Mouse (Mus musculus): Measurements from ENCODE around the gene Zbtb8os.

The Zbtb8os gene

DNA sequence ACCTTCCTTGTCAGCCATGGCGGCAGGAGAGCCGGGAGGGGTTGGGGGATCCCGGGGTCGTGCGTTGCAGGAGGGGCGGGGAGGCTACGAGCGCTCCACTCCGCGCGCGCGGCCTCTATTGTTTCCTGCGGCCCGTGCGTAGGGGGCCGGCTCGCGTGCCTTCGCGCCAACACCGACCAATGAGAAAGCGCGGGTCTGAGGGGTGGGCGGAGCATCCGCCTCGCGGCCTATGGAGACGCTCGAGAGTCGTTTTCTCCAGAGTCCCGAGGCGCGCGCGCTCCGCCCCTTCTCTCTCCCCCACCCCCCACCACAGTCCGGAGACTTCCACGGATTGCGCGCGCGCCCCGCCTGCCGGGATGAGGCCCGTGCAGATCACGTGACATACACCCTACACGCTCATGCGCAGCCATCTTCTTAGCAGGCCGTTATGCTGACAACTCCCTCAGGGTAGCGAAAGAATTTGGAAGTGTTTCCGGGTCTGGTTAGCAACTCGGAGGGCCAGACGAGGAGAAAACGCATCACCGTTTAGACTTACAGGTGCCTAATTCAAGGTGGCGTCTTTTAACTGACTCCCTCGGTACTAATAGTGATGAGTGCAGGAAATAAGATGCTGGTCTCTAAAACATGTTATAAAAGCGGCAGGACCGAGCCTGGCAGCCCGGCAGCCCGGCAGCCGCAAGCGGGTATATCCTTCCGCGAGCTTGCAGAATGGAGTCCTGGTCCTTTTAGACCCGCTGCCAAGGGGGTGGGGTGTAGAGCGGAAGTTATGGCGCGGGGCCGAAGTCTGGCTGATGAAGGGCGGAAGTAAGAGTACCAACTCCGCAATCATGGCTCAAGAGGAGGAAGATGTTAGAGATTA, at the start of gene Zbtb8os, which contains the start of gene Rbbp4:
Gene Zbtb8os, plus strand, starts transcription at position 480 of the 859 bp plus-strand sequence.
Gene Rbbp4, minus strand, starts transcription at position 155 of the 859 bp plus-strand sequence.
- peak; percentile 91 to 92 for DNase-seq (ENCODE audit: low read depth in 2 of 2, low spot score in 2 of 2)

DNA sequence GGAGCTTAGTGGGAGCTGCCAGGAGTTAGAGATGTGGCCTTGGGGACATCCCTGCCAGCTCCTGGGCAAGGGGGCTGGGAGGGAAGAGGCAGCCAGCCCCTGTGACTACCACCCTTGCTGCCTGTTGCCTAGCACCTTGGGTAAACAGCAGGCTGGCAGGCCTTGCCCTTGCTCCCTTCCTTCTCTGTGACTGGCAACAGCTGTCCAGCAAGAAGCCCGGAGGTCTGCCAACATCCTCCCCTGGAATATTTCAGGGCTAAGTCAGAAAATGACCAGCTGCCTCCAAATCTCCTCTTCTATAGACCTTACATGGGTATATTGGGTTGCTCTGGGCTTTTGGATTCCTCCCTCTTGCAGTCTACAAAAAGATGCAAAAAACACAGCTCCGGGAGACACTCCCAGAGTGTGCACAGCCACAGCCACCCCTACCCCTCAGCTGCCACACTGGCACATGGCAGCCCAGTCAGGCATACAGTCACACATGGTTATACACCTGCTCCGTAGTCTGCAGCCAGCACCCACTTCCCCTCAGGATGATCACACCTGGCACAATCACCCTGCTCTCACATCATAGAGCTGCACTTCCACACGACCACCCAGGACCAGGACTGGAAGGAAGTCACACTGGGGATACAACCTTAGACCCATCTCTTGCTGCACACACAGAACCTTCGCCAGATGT, 49.4 kb upstream of the Zbtb8os start:
- DNase-seq (ENCODE audit: low read depth in 2 of 2, low spot score in 2 of 2) = no peak

DNA sequence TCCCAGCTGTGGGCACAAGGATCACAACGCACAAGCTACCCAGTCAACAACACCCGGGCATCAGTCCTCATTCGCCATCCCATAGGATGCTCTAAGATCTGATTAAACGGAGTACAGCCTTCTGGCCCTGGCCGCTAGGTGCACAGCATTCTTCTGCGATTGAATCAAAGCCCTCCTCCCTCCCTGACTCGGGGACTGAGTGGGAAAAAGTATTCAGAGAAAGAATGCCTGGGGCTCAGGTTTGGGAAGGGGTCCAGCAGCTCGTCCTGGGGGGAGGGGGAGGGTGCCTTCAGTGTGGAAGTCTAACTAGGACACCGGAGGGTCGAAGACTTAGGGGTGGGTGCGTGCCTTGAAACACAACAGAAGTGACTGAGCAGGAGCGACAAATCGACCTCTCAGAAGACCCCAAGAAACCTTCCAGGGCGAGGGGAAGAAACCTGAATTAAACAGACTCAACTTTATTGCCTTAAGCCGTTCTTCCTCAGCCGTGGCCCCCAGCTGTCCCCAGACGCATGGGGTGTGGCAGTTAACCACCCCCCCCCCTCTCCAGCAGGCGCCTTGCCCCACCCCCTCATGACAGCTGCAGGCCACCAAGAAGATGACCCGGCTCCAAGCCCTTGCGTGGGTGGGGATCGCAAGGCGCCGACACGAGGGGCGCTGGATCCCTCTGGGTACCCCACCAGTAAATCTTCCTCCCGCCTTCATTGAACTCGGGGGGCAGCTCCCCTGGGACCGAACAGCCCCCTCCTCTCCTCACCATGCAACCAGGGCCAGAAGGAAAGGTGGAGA, 48.6 kb upstream of the Zbtb8os start:
- DNase-seq (ENCODE audit: low read depth in 2 of 2, low spot score in 2 of 2) = no peak

DNA sequence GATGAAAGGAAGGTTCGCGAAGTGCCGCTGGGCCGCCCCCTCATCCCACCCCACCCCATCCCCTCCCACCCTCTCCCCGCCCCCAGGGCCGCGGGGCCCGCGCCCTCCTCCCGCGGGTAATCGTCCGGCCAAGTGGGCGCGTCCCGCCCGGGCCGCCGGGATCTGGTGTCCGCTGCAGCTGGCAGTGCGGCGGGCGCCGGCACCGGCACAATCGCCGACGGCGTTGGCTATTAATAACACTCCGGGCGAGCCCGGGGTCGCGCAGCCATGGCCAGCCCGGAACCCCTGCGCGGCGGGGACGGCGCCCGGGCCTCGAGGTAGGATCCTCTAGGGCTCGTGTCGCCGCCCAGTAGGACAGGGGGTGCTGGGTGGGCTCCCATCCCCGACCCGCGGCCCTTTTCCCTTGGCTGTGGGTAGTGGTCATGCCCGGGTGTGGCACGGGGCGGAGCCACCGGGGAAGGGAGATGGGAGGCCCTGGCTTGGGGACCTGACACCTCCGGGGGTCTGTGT, 48.0 kb upstream of the Zbtb8os start, which contains the start of gene Sync:
Gene Sync, plus strand, starts transcription at position 146 of the 510 bp plus-strand sequence.
- no peak for DNase-seq (ENCODE audit: low read depth in 2 of 2, low spot score in 2 of 2)

DNA sequence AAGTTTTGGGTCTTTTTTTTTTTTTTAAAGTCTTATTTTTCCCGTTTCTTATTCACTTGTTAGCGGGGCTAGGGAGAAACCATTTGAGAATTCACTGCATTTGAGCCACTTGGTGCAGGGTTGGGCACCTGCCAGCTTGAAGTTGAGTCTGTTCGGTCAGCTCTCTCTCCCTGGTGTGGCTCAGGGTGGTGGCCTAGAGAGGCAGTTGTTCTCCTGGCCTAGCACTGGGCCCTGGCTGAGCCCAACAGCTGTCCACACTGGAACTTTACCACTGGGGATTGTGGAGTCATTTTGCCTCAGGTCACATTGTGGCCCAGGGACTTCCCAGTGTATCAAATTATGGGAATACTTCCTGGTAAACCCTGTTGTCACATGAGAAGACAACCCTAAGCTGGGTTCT, 47.4 kb upstream of the Zbtb8os start:
- no peak for DNase-seq (ENCODE audit: low read depth in 2 of 2, low spot score in 2 of 2)

DNA sequence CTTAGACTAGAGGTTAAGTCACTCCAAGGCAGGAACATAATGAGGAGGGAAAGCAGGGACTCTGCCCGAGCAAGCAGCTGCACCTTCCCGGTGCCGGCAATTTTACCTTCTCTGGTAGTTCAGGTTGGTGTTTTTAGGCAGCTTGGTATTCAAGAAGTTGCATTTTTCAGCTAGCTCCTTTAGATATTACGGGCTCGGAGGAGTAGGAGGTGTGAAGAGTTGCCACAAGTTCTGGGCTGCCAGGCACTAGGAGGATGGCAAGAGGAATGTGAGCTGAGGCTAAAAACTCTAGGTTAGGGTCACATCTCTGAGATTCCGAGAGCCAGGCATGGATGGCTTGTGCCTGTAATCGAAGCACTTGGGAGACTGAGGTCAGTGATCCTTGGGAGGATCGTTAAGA, 45.8 kb upstream of the Zbtb8os start:
- no peak for DNase-seq (ENCODE audit: low read depth in 2 of 2, low spot score in 2 of 2)

DNA sequence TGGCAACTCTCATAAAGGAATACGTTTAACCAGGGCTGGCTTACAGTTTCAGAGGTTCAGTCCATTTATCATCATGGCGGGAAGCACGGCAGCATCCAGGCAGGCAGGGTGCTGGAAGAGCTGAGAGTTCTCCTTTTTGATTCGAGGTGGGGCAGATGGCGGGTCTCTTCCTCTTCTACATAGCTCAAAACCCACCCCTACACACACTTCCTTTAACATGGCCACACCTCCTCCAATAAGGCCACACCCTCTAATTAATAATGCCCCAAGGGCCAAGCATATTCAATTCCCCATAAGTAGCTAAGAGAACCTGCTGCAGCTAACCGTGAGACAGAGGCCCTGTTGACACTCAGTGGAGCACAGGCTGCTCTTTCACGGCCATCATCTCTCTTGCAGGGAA, 42.7 kb upstream of the Zbtb8os start:
- DNase-seq (ENCODE audit: low read depth in 2 of 2, low spot score in 2 of 2) = no peak

DNA sequence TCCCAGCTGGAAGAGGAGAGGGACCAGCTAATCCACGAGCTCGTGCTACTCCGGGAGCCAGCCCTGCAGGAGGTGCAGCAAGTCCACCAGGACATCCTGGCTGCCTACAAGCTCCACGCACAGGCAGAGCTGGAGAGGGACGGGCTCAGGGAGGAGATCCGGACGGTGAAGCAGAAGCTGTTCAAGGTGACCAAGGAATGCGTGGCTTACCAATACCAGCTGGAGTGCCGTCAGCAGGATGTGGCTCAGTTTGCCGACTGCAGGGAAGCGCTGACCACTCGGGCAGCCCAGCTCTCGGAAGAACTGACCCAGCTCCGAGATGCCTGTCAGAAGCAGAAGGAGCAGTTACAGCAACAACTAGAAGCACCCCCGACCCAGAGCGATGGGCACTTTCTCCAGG, 41.8 kb upstream of the Zbtb8os start:
- DNase-seq (ENCODE audit: low read depth in 2 of 2, low spot score in 2 of 2) = no peak

DNA sequence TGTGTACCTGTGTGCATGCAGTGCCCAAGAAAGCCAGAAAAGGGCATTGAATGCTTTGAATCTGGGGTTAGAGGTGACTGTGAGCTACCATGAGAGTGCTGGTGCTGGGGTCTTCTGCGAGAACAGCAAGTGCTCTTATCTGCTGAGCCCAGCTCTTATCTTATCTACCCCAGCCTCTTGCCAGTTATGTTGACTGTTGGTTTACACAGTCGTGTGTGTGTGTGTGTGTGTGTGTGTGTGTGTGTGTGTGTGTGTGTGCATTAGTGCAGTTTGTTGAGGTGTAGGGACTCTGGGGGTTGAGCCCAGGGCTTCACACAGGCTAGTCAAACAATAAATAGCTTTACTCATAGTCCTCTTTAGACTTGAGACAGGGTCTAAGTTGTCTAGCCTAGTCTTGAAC, 40.3 kb upstream of the Zbtb8os start:
- no peak for DNase-seq (ENCODE audit: low read depth in 2 of 2, low spot score in 2 of 2)

DNA sequence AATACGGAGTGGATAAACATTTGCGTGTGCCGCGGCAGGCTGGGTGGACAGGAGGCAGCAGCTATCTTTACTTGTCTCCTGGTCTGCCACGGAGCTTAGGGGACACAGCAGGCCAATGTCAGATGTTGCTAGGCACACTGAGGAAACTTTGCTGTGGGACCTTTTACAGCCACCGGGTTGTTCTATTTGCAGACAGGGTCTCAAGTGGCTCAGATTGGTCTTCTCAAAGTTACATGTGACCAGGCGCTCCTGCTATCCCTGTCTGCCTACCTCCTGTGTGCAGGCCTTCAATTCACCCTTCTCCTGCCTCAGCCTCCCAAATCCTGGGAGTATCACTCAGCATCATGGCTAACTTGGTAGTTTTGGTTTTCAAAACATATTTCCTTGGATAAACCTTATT, 39.4 kb upstream of the Zbtb8os start:
- DNase-seq (ENCODE audit: low read depth in 2 of 2, low spot score in 2 of 2) = no peak

DNA sequence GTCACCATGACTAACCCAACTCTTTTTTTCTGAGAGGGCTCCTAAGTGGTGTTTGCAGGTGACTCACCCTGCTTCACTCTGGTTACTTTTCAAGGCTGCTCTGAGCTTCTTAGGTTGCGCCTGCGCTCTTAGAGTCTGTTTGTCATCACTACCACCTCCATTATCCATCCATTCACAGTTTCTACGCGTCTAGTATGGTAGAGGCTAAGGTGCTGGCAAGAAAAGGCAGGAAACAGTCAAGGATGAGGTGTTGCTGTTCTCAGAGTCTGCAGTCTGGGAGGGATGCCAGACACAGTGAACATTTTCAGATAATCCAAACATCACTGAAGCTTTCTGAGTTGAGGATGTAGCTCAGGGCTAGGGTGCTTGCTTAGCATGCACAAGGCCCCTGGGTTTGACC, 37.8 kb upstream of the Zbtb8os start:
- no peak for DNase-seq (ENCODE audit: low read depth in 2 of 2, low spot score in 2 of 2)

DNA sequence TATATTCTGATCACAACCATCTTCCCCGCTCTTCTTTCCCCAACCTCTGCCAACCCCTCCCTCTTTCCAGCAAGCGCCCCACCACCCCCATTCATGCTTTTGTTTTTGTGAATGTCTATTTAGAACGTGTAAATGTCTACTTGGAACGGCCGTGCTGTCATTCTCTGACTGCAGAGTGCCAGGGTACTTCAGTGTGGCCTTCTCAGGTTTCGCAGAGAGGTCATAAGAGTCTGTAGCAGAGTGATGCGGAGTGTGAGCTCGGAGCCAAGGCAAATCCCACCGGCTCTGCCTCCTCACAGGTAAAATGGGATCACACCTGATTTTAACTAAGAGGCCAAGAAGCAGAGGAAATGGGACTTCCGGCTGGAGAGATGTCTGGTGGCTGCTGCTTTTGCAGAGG, 36.4 kb upstream of the Zbtb8os start:
- no peak for DNase-seq (ENCODE audit: low read depth in 2 of 2, low spot score in 2 of 2)

DNA sequence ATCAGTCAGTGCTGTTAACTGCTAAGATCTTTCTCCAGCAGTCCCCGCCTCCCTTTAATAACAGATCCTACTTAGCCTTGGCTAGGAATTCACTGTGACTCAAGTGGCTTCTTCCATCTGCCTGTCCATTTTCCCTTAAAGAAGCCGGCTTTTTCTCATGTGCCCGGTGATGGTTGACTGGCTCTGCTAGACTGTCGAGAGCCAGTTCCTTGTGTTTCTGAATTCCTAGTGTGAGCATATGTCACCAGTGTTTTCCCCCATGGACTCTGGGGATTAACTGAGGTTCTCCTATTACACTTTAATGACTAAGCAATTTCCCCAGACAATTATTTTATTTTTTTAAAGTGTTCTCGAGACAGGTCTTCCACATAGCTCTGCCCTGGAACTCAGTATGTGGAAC, 32.1 kb upstream of the Zbtb8os start:
- DNase-seq (ENCODE audit: low read depth in 2 of 2, low spot score in 2 of 2) = no peak

DNA sequence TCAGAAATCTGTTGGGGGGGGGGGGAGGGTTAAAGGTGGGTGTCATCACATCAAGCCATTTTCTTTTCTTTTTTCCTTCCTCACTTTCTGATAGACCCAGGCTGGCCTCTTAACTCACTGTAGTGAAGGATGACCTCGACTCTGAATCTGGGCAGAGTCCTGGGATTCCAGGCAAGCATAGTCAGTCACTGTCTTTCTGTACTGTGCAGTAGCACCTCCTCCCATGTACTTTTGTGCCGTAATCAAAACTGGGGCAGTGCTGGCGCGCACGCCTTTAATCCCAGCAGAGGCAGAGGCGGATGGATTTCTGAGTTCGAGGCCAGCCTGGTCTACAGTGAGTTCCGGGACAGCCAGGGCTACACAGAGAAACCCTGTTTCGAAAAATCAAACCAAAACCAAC, 31.7 kb upstream of the Zbtb8os start:
- DNase-seq (ENCODE audit: low read depth in 2 of 2, low spot score in 2 of 2) = no peak

DNA sequence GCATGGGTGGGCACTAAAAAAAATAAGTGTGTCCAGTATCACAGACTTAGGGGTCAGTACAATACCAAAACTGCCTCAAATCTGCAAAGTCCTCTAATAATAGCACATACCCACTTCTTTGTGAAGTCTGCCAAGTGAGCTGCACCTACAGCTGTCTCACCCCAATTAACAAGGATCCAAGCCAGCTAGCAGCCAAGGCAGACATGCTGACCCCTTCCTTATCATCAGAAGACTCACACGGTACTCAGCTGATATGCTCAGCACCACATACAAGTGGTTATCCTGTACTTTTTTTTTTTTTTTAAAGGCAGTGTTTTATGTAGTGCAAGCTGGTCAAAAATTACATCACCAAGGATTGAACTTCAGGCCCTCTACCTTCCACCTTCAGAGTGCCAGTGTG, 31.2 kb upstream of the Zbtb8os start:
- no peak for DNase-seq (ENCODE audit: low read depth in 2 of 2, low spot score in 2 of 2)

DNA sequence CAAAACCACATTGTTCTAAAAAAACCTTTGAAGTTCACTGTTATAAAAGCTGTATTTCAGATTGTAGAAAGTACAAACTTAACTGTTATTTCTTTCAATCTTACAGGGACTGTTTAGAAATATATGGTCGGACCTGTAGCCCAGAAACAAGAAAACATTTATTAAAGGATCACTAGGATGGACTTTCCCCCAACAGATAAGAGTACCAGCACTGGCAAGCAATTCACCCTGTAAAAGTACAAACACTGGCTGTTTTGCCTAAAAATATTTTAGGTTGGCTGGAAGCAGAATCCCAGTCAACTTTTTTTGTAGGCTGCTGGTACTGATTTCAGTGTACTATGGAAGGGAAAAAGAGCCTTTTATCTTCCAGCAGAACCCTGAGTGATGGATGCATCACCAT, 27.6 kb upstream of the Zbtb8os start:
- DNase-seq (ENCODE audit: low read depth in 2 of 2, low spot score in 2 of 2) = no peak

DNA sequence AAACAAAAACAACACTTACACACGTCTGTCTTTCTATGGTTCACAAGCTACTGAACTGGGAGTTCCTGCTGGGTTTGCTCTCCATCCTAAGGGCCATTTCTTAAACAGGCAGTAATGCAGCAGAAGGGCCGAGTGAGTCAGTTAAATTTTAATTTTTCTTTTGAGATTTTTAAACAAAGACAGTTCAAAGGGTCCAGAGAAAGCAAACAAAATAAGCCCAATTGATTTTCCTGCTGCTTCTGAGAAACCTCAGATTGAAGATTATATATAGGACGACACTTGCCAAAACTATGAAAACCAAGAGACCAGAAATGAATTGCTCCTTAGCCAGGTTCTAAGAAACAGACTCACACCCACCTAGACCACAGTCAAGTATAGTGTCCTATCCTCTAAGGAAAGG, 21.6 kb upstream of the Zbtb8os start:
- no peak for DNase-seq (ENCODE audit: low read depth in 2 of 2, low spot score in 2 of 2)

DNA sequence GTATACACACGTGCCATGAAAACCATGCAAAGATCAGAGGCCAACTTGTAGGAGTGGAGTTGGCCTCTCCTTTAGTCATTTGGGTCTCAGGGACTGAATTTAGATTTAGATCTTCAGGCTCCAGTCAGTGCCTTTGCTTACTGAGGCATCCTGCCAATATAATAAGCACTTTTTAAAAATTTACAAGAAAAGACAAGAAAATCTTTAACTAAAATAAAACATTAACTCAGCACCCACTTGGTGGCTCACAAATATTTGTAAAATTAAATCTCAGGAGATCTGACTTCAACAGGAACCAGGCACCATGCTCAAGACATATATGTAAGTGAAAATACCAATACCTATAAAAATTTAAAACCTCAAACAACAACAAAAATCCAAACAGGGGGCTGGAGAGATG, 14.6 kb upstream of the Zbtb8os start:
- no peak for DNase-seq (ENCODE audit: low read depth in 2 of 2, low spot score in 2 of 2)

DNA sequence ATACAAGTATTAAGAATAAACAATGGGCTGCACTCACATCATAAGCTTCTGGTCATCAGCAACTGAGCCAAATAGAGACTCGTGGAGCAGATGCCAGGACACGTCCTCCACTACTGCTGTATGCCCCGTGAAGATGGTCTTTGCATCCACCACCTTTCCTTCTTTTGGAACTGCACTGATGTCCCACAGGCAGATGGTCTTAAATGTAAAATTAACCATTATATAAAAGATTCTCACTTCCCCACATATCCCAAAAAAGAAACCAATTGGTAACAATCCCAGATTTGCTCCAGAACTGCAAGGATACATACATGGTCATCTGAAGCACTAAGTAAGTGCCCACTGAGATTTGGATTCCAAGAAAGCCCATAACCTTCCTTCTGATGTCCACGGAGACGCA, 13.5 kb upstream of the Zbtb8os start:
- no peak for DNase-seq (ENCODE audit: low read depth in 2 of 2, low spot score in 2 of 2)

DNA sequence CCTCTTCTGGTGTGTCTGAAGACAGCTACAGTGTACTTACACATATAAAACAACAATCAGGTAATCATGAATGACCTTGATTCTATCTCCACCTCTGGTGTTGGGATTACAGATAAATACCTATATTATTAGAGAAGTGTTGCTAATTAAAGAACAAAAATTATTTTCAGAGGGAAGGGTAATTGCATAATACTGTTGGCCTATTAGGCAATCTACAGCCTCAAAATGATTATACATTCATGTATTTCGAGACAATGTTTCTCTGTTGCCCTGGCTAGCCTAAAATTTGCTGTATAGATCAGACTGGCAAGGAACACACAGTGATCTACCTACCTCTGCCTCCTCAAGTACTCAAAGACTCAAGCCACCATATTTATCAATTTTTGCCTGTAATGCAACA, 12.0 kb upstream of the Zbtb8os start:
- DNase-seq (ENCODE audit: low read depth in 2 of 2, low spot score in 2 of 2) = no peak

DNA sequence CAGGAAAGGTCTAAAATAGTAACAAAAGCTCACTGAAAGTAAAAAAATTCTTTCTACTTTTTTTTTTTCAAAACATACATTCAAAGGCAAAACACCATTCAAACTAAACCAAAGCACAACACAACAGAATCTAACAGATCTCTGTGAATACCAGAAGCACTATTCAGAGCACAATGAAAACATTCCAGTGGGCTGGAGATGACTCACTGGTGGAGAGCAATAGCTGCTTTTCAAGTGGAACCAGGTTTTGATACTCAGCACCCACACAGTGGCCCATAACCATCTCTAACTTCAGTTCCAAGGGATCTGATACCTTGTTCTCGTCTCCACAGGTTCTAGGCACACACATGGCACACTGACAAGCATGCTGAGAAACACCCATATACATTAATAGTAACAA, 10.7 kb upstream of the Zbtb8os start:
- no peak for DNase-seq (ENCODE audit: low read depth in 2 of 2, low spot score in 2 of 2)

DNA sequence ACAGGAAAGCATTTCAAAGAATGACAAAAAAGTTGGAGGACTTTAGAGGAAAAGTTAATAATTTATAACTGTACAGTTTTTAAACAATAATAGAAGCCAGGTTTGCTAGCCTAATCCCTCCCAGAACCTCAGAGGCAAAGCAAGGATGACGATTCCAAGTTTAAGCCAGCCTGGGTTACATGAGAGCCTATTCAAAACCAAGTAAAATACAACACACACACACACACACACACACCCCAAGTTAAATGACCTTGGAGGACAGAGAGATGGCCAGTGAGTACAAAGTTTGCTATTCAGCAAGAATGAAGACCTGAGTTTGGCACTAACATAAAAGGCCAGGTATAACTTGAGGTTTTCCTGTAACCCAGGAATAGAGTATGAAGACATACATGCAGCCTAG, 9.3 kb upstream of the Zbtb8os start:
- DNase-seq (ENCODE audit: low read depth in 2 of 2, low spot score in 2 of 2) = no peak

Data from CD8-positive naive resting alpha-beta T cell, adult 2 months (primary cell).